Mouse (Mus musculus) thymus, postnatal 25 days (tissue): Measurements from ENCODE around the gene Gm49388.
A peak's percentile ranks its signal among the peaks of the same experiment; 100 is the strongest.

Experiments
- DNase-seq: peaks from one replicate; pipeline ENCODE4 v3.0.0; 2022

Gene Gm49388

GRCm38 (mm10) chr7:127842001-127842718 lies 56.8 kb downstream of the Gm49388 start:
- peak; percentile 78 for DNase-seq

GRCm38 (mm10) chr7:127849973-127850875 lies 64.8 kb downstream of the Gm49388 start:
- no peak for DNase-seq

GRCm38 (mm10) chr7:127850906-127851305 lies 65.5 kb downstream of the Gm49388 start:
- DNase-seq, result no peak
